Mouse (Mus musculus): ENCODE data around the gene Tspan33.

DNA sequence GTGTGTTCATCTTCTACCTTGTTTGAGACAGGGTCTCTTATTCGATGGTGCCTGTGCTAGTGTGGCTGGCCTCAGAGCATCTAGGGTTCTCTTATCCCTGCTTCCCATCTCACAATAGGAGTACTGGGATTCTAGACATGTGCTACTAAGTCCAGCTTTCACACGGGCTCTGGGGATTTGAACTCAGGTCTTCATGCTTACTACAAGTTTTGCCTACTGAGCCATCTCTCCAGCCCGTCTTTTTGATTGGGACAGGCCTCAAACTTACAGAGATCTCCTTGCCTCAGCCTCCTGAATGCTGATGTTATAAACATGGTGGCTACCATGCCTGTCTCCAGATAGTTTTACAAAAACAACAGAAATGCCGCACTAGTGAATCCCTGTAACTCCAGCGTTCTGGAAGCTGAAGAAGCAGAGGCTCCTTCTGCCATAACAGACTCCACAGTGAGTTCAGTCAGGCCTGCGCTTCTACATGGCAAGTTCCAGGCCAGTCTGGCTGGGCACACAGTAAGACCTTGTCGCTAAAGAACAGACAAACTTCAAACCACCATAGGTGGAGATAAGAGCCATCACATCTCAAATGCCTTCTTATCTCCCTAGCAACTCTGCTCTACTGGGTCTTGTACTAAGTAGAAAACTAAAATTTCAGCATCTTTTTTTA lies 5.2 kb downstream of the Tspan33 start:
- TF ChIP-seq CTCF (IDR thresholded peaks at IDR 0.05; ENCODE audit: control insufficient read depth, insufficient read depth, low read length) (no peak), POLR2A (IDR thresholded peaks at IDR 0.05; ENCODE audit: borderline replicate concordance, control insufficient read depth, low read depth, low read length) (no peak; the same call in 1 of the 2 replicates)

Data from bone marrow, adult 2 months (tissue).